12 mouse cellular contexts compared by ENCODE assay signal in the genomic region with DNA sequence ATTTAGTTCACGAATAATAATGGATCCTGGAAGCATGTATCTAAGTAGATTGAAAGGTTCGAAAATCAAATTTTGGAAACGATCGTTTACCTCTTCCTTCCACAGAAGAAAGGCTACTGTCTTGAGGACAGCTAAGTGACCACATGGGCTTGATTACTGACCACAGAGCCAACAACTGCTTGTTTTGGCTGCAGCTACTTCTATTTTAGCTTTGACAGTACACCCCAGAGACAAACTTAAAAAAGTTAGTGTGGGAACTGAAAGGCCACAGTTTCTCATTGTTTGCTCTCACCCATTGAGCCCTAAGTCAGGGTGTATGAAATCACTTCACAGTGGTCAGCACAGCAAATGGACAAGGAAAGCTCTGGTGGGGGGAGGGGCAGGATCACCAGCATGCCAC.
"Had no signal": no experiment of that assay in that cellular context is flagged by ENCODE, and none has a peak within 500 bp of the region (broad histone marks: within the 10 kb centered on the region; RNA-seq: fewer than 3 reads in every experiment).

No protein-coding gene starts in this region.

- H3K4me3 ChIP-seq: limb, embryonic 13.5 days; liver, embryonic 12.5 days; midbrain, embryonic 10.5 days; midbrain, embryonic 15.5 days; neural tube, embryonic 13.5 days had no signal

- DNase-seq: kidney, postnatal 10 days; left cerebral cortex, postnatal 4 days; lung, embryonic 14.5 days; lung, postnatal 10 days; lung, postnatal 4 days; right cerebral cortex, postnatal 14 days; thymus, postnatal 36 days had no signal

- H3K36me3 ChIP-seq: limb, embryonic 13.5 days; liver, embryonic 12.5 days; midbrain, embryonic 10.5 days; midbrain, embryonic 15.5 days; neural tube, embryonic 13.5 days had no signal

- H3K9ac ChIP-seq: limb, embryonic 13.5 days; liver, embryonic 12.5 days; lung, embryonic 14.5 days; midbrain, embryonic 15.5 days; neural tube, embryonic 13.5 days had no signal

- H3K27ac ChIP-seq: limb, embryonic 13.5 days; liver, embryonic 12.5 days; midbrain, embryonic 10.5 days; midbrain, embryonic 15.5 days; neural tube, embryonic 13.5 days had no signal

- ATAC-seq: liver, embryonic 12.5 days; midbrain, embryonic 15.5 days had no signal

- H3K4me2 ChIP-seq: limb, embryonic 13.5 days; liver, embryonic 12.5 days; lung, embryonic 14.5 days; midbrain, embryonic 15.5 days; neural tube, embryonic 13.5 days had no signal

- H3K27me3 ChIP-seq: limb, embryonic 13.5 days; liver, embryonic 12.5 days; midbrain, embryonic 15.5 days; neural tube, embryonic 13.5 days had no signal

- H3K4me1 ChIP-seq: limb, embryonic 13.5 days; liver, embryonic 12.5 days; neural tube, embryonic 13.5 days had no signal

- H3K9me3 ChIP-seq: limb, embryonic 13.5 days; liver, embryonic 12.5 days; midbrain, embryonic 10.5 days; midbrain, embryonic 15.5 days; neural tube, embryonic 13.5 days had no signal
